Mouse (Mus musculus) midbrain, postnatal 0 days (tissue): ENCODE results near the gene Cpa5. TPM values are rescaled to one million over a fixed set of nuclear protein-coding genes. Genes with fewer than 3 reads are reported as not detected.
A peak's percentile ranks its signal among the peaks of the same experiment; 100 is the strongest.

Source experiments
- ATAC-seq: fragments of 200-750 bp; cut with Nextera tagmentation; 2 replicates; pipeline ENCODE4 v1.8.0; 2017; ENCODE audit warnings: moderate number of reproducible peaks, mild to moderate bottlenecking, moderate TSS enrichment, moderate library complexity; ENCODE audit not compliant: low FRiP score
- DNase-seq: peaks from one replicate; pipeline ENCODE4 v3.0.0-alpha.2; 2015; ENCODE audit warnings: low spot score
- H3K27ac ChIP-seq: fragments of 300-500 bp; sonication (generic); 2 replicates; pipeline ENCODE4 v1.5.1; 2014; ENCODE audit warnings: low read depth, mild to moderate bottlenecking, low read length, mixed read lengths
- H3K27me3 ChIP-seq: fragments of 300-500 bp; sonication (generic); 2 replicates; pipeline ENCODE4 v1.6.1; 2014; ENCODE audit warnings: low read length, control low read depth, mixed read lengths; ENCODE audit not compliant: insufficient read depth
- H3K36me3 ChIP-seq: fragments of 300-500 bp; sonication (generic); 2 replicates; pipeline ENCODE4 v1.6.1; 2014; ENCODE audit warnings: low read length, control low read depth, mixed read lengths; ENCODE audit not compliant: insufficient read depth
- H3K4me1 ChIP-seq: fragments of 300-500 bp; sonication (generic); 2 replicates; pipeline ENCODE4 v1.6.1; 2014; ENCODE audit warnings: mild to moderate bottlenecking, control low read depth, antibody characterized with exemption, low read length, mixed read lengths; ENCODE audit not compliant: insufficient read depth
- H3K4me2 ChIP-seq: fragments of 300-500 bp; sonication (generic); 2 replicates; pipeline ENCODE4 v1.6.1; 2014; ENCODE audit warnings: low read depth, mild to moderate bottlenecking, low read length, mixed read lengths; ENCODE audit not compliant: poor library complexity, severe bottlenecking
- H3K4me3 ChIP-seq: fragments of 300-500 bp; sonication (generic); 2 replicates; pipeline ENCODE4 v1.5.1; 2014; ENCODE audit warnings: low read depth, mild to moderate bottlenecking, low read length, moderate library complexity
- H3K9ac ChIP-seq: fragments of 300-500 bp; sonication (generic); replicated peaks from 2 replicates; pipeline ENCODE4 v1.6.1; 2014; ENCODE audit warnings: mild to moderate bottlenecking, low read length, moderate library complexity, mixed read lengths; ENCODE audit not compliant: poor library complexity, severe bottlenecking
- H3K9me3 ChIP-seq: fragments of 300-500 bp; sonication (generic); 2 replicates; pipeline ENCODE4 v1.6.1; 2016; ENCODE audit warnings: low read length, control low read depth
- CTCF ChIP-seq: IDR thresholded peaks from 2 replicates; pipeline ENCODE4 v1.5.1; 2016; ENCODE audit warnings: antibody characterized with exemption, mild to moderate bottlenecking
- WGBS: fragments of 180-500 bp; shearing (Covaris S2); extraction: QIAGEN DNeasy Blood & Tissue Kit; methylation state at CpG from one replicate; pipeline ENCODE4 v1.1.7; 2014; 5-methylcytosine and 5-hydroxymethylcytosine counted together
- polyA plus RNA-seq: library from polyadenylated mRNA; unstranded; fragments of >200 nt; fragmentation: Nextera tagmentation; extraction: Ambion mirVana; gene quantifications from 2 replicates; pipeline ENCODE4 v1.2.1, GENCODE M21; 2015
- total RNA-seq: library from RNA; depleted of rRNA; stranded (reverse); fragments of >200 nt; gene quantifications from 2 replicates; pipeline ENCODE4 v1.2.3, GENCODE M21; 2014; rRNA removed

Cpa5 gene
- total and polyA plus RNA-seq, 2 experiments from 2014 or later: not detected

DNA sequence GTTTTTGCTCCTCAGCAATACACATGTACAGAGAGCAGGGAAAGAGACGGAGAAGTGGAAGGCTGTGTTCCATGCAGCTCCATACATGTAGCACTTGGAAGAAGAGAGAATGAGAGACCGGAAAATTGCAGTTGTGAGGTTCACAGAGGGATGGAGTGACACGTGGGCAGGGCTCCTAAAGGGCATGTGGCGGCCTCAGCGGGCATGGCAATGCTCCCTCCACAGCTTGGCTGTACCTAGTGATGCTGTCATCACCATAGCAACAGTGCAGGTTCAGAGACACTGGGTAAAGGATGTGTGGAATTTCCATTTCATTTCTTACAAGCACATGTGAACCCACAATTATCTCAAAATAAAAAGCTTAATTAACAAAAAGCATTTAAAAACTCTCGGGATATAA, 67.7 kb downstream of the Cpa5 start:
- 20% methylated on average over 6 of the region's 6 CpGs for WGBS
- H3K27ac ChIP-seq: peak overlapping the region; percentile 55
- TF ChIP-seq CTCF: no peak
- no peaks in the 10 kb centered on the region for H3K9me3 ChIP-seq
- ATAC-seq (peak; percentile 70), DNase-seq (peak; percentile 75)
- no peak overlapping the region for H3K9ac ChIP-seq
- no peak overlapping the region for H3K4me2 ChIP-seq
- H3K36me3 ChIP-seq: no peaks in the 10 kb centered on the region
- no peak overlapping the region for H3K4me3 ChIP-seq
- H3K27me3 ChIP-seq: no peaks in the 10 kb centered on the region
- peaks cover 21% of the 10 kb centered on the region; the same call in 1 of the 2 replicates for H3K4me1 ChIP-seq

DNA sequence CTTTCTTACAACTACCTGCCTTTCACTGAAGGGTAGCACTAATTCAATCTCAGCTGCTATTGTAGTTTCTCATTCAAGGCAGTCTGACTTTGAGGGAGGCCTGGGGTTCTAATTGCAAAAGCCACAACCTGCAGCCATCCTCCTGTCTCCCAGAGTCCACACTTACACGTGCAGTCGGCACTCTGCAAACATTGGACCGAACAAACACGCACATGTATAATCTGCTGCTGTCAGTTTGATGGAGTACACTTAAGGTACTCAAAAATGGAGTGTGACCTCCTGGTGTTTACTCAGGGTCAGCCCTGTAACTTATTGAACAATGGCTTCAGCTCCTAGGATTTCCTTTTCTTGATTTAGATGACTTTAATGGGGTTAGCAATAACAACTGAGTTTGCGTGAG, 68.8 kb downstream of the Cpa5 start:
- Histone ChIP-seq H3K9ac (no peak overlapping the region), H3K9me3 (no peaks in the 10 kb centered on the region), H3K27ac (peak overlapping the region; percentile 52; the same call in 1 of the 2 replicates), H3K4me2 (no peak overlapping the region), H3K27me3 (no peaks in the 10 kb centered on the region), H3K36me3 (no peaks in the 10 kb centered on the region), H3K4me1 (peaks cover 13% of the 10 kb centered on the region; the same call in 1 of the 2 replicates), H3K4me3 (no peak overlapping the region)
- WGBS: 79% methylated on average over 5 of the region's 5 CpGs
- no peak for TF ChIP-seq CTCF
- DNase-seq (no peak), ATAC-seq (no peak)

DNA sequence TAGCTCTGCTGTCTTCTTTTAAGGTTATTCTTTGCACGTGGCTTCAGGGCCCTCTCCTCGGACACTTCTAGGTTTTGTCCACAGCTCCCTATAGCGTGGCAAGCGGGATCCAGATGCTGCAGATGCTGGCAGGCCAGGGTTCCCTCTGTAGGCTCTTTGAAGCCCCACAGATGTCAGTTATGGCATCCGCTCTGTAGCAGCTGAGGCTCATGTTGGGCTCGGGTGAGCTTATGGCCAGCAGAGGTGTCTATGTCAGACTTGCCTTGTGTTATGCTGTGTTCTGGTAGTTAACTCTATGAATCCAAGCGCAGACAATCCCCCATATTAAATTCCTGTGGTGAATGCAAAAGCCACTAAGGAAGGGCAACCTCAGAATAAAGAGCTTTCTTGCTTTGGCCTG, 69.6 kb downstream of the Cpa5 start:
- Histone ChIP-seq H3K36me3 (no peaks in the 10 kb centered on the region), H3K4me2 (no peak overlapping the region), H3K4me1 (peaks cover 9% of the 10 kb centered on the region; the same call in 1 of the 2 replicates), H3K27me3 (no peaks in the 10 kb centered on the region), H3K9me3 (no peaks in the 10 kb centered on the region), H3K9ac (no peak overlapping the region), H3K4me3 (no peak overlapping the region), H3K27ac (no peak overlapping the region)
- 85% methylated on average over 7 of the region's 7 CpGs for WGBS
- no peak for ATAC-seq
- no peak for DNase-seq
- TF ChIP-seq CTCF: no peak

Other genes with a start within 250 kb of the Cpa5 start
- gene Zc3hc1, start 220.0 kb upstream of the Cpa5 start, total RNA-seq: 43.2 and 53.9 TPM in 2 replicates
- gene Zc3hc1, start 220.0 kb upstream of the Cpa5 start, polyA plus RNA-seq: 61.9 and 63.3 TPM in 2 replicates
- 116 and 139 TPM in 2 replicates for gene Klhdc10, start 209.1 kb upstream of the Cpa5 start, total RNA-seq
- 23.8 and 28.5 TPM in 2 replicates for gene Klhdc10, start 209.1 kb upstream of the Cpa5 start, polyA plus RNA-seq
- gene Tmem209, start 101.2 kb upstream of the Cpa5 start, total RNA-seq: 37.4 and 50.3 TPM in 2 replicates
- 22.8 and 23.1 TPM in 2 replicates for gene Tmem209, start 101.2 kb upstream of the Cpa5 start, polyA plus RNA-seq
- gene Ssmem1, start 101.2 kb upstream of the Cpa5 start, total RNA-seq: 0.28 TPM in 1 of 2 replicates, not detected in the other
- gene Ssmem1, start 101.2 kb upstream of the Cpa5 start, polyA plus RNA-seq: 0.15 and 0.19 TPM in 2 replicates
- 6.2 and 9.3 TPM in 2 replicates for gene Cpa2, start 69.4 kb upstream of the Cpa5 start, total RNA-seq
- 13.0 and 15.2 TPM in 2 replicates for gene Cpa2, start 69.4 kb upstream of the Cpa5 start, polyA plus RNA-seq
- 0.42 and 0.49 TPM in 2 replicates for gene Cpa4, start 42.6 kb upstream of the Cpa5 start, total RNA-seq
- gene Cpa4, start 42.6 kb upstream of the Cpa5 start, polyA plus RNA-seq: 0.75 and 0.79 TPM in 2 replicates
- 0.60 and 0.94 TPM in 2 replicates for gene Cpa1, start 28.2 kb downstream of the Cpa5 start, total RNA-seq
- gene Cpa1, start 28.2 kb downstream of the Cpa5 start, polyA plus RNA-seq: 0.44 and 0.51 TPM in 2 replicates
- gene Cep41, start 82.7 kb downstream of the Cpa5 start, total RNA-seq: 8.1 and 15.7 TPM in 2 replicates
- 8.3 and 9.5 TPM in 2 replicates for gene Cep41, start 82.7 kb downstream of the Cpa5 start, polyA plus RNA-seq
- gene Mest, start 112.5 kb downstream of the Cpa5 start, total RNA-seq: 323 and 367 TPM in 2 replicates
- 109 and 165 TPM in 2 replicates for gene Mest, start 112.5 kb downstream of the Cpa5 start, polyA plus RNA-seq